Mouse (Mus musculus): Measurements from ENCODE around the gene Plcl2. TPM values are rescaled to one million over a fixed set of nuclear protein-coding genes. Genes with fewer than 3 reads are reported as not detected.
"Not testable (repeated sequence)": the region's sequence is repeated elsewhere in the genome, so short reads cannot be mapped to it uniquely, and the experiment has no call there.

Plcl2 gene
- polyA plus RNA-seq, 1 experiment from 2014 or later = 1.1 TPM

DNA sequence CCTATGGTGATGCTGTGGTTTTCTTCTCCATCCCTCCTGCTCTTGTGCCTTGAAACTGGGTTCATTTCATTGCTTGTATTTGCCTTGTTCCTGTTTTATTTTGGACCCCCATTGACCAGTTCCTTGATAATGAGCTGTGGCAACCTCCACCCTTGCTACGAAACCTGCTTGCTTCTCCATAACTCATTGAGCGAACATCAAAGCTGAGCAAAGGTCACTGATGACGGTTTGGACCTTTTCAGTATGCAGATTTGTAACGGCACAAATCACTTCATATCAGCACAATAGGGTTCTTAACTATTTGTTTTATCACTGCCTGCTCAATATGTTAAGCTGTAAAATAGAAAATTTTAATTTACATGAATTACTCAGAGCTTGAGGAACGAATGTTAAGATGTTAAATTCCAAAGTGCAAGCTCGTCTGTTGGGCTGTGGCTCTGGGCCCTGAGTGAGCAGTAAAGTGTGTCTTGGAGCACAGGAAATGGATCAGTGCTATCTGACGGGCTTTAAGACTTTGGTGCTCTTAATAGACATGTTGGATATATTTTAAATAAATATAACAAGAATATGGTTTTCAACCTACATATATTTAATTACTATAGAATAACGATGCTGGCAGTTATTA lies 126.9 kb downstream of the Plcl2 start:
- DNase-seq (no peak), ATAC-seq (ENCODE audit: low read depth) (no peak)
- H3K27ac ChIP-seq = no peak overlapping the region
- H3K4me1 ChIP-seq (replicated peaks) = no peaks in the 10 kb centered on the region
- no peak overlapping the region for H3K9ac ChIP-seq
- 70% methylated on average over 8 of the region's 8 CpGs for WGBS (ENCODE audit: insufficient replicate concordance)
- no peak overlapping the region for H3K4me3 ChIP-seq (replicated peaks)
- H3K36me3 ChIP-seq = no peaks in the 10 kb centered on the region
- H3K27me3 ChIP-seq = no peaks in the 10 kb centered on the region
- H3K4me2 ChIP-seq = no peak overlapping the region
- no peaks in the 10 kb centered on the region for H3K9me3 ChIP-seq (replicated peaks)

DNA sequence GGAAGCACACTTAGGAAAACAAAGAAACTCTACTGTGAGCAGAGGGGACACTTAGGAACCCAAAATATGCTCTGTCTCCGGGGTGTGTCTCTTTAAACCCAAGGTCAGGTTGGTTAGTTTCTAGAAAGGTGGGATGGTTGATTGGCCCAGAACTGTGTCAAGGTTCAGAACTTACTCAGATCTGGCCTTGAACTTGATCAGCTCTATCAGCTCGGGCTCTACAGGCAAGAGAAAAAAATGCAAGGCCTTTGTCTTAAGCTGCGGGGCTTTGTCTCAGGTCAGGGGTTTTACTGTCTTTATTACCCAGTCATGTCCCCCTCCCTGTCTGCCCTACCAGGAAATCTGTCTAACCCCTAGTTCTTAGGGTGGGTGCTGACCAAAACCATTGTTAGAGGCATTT lies 129.6 kb downstream of the Plcl2 start:
- no peak overlapping the region for H3K9ac ChIP-seq
- H3K9me3 ChIP-seq (replicated peaks) = no peaks in the 10 kb centered on the region
- no peak overlapping the region for H3K4me2 ChIP-seq
- no peaks in the 10 kb centered on the region for H3K27me3 ChIP-seq
- ATAC-seq (ENCODE audit: low read depth) = no peak
- no peaks in the 10 kb centered on the region for H3K4me1 ChIP-seq (replicated peaks)
- no peak for DNase-seq
- H3K36me3 ChIP-seq = no peaks in the 10 kb centered on the region
- H3K4me3 ChIP-seq (replicated peaks) = no peak overlapping the region
- H3K27ac ChIP-seq = no peak overlapping the region
- 75% methylated on average over 3 of the region's 3 CpGs for WGBS (ENCODE audit: insufficient replicate concordance)

DNA sequence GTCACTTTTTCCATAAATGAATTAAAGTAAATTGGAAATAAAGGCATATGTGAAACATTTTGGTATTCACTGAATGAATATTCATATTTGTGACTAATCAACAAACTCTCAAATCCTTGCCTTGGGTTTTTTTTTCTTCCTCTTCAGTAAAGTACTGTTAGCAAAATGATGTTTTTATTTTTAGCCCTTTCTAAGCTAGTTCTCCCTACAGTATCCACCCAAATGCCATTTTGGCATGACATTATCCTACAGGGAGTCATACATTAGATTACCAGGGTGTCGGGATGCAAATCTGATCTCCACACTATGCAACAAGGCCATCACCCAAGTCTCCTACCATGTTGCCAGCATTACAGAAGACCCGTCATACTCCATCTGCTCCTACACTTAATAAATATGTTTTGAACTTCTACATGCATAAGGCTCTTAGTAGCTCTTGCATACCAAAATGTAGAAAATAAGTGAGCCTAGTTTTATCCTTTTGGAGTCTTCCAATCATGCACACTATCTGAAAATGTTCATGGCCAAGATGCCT lies 131.9 kb downstream of the Plcl2 start:
- Histone ChIP-seq H3K36me3 (no peaks in the 10 kb centered on the region), H3K4me3 (replicated peaks) (no peak overlapping the region), H3K9me3 (replicated peaks) (no peaks in the 10 kb centered on the region), H3K4me1 (replicated peaks) (no peaks in the 10 kb centered on the region), H3K9ac (no peak overlapping the region), H3K4me2 (no peak overlapping the region), H3K27me3 (no peaks in the 10 kb centered on the region), H3K27ac (no peak overlapping the region)
- WGBS (ENCODE audit: insufficient replicate concordance) = 83% methylated on average over 2 of the region's 2 CpGs
- ATAC-seq (ENCODE audit: low read depth) = no peak
- no peak for DNase-seq

DNA sequence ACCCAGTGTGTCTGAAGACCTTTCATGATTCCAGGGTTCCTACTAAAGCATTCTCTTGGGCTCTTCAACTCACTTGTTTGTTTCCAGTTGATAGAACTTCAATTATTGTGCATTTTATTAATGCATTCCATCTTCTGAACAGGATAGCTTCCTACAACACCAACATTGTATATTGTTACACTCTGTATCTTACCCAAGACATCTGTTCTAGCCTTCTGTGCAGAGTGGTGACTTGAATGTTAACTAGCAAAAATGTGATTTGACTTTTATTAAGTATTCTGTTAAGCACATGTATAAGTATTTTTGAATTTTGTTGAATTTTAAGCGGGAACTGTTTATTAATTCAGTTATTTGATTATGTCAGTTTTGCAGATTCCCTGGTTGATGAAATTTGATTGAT lies 132.7 kb downstream of the Plcl2 start:
- Histone ChIP-seq H3K9ac (no peak overlapping the region), H3K9me3 (replicated peaks) (no peaks in the 10 kb centered on the region), H3K27me3 (no peaks in the 10 kb centered on the region), H3K4me3 (replicated peaks) (no peak overlapping the region), H3K4me1 (replicated peaks) (no peaks in the 10 kb centered on the region), H3K27ac (no peak overlapping the region), H3K36me3 (no peaks in the 10 kb centered on the region), H3K4me2 (no peak overlapping the region)
- no peak for ATAC-seq (ENCODE audit: low read depth)
- DNase-seq = no peak
- 88% methylated on average over 1 of the region's 1 CpGs for WGBS (ENCODE audit: insufficient replicate concordance)

DNA sequence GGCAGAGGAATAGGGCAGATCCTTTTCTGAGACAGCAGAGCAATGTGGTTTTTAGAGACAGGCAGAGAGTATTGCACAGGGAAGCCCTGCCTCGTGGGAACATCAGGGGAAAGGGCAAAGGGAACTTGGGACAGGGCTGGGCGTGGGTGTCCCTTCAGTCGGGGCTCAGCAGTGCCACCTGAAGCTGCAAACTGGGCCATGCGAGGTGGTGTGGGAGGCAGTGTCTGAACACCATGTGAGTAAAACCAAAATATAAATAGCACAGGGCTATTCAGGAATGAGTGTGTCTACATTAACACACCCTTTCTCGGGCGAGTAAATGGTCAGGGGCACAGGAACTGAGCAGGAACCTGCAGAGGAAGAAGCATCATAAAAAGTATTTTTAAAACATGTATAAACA lies 134.2 kb downstream of the Plcl2 start:
- ATAC-seq (ENCODE audit: low read depth) (no peak), DNase-seq (no peak)
- Histone ChIP-seq H3K9ac (no peak overlapping the region), H3K4me2 (no peak overlapping the region), H3K27me3 (no peaks in the 10 kb centered on the region), H3K27ac (no peak overlapping the region), H3K36me3 (peaks cover 7% of the 10 kb centered on the region), H3K9me3 (replicated peaks) (peaks cover 6% of the 10 kb centered on the region; the same call in 1 of the 2 replicates), H3K4me1 (replicated peaks) (no peaks in the 10 kb centered on the region), H3K4me3 (replicated peaks) (no peak overlapping the region)
- WGBS (ENCODE audit: insufficient replicate concordance) = 46% methylated on average over 6 of the region's 6 CpGs

DNA sequence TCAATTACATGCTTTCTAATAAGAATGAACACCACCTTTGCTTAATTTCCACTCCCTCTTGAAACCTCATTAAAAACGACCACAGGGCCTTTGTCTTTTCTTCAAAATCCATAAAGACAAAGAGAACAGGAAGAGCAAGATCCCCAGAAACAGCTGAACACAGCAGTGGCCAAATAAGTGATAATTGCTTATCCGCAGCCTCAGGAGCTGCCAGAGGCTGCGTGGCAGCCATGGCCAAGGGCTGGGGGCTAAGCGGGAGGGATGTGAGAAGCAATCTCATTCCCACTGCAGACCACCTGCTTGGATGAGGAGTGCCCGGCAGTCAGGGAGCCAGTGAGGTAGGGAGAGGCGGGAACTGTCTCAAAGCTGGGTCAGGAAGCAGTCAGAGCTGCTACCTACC lies 134.8 kb downstream of the Plcl2 start:
- no peak overlapping the region for H3K9ac ChIP-seq
- no peak for DNase-seq
- no peak for ATAC-seq (ENCODE audit: low read depth)
- H3K4me2 ChIP-seq = no peak overlapping the region
- H3K9me3 ChIP-seq (replicated peaks) = peaks cover 8% of the 10 kb centered on the region; the same call in 1 of the 2 replicates
- peaks cover 8% of the 10 kb centered on the region for H3K36me3 ChIP-seq
- H3K27me3 ChIP-seq = no peaks in the 10 kb centered on the region
- H3K4me3 ChIP-seq (replicated peaks) = no peak overlapping the region
- H3K27ac ChIP-seq = no peak overlapping the region
- WGBS (ENCODE audit: insufficient replicate concordance) = 57% methylated on average over 6 of the region's 6 CpGs
- no peaks in the 10 kb centered on the region for H3K4me1 ChIP-seq (replicated peaks)

DNA sequence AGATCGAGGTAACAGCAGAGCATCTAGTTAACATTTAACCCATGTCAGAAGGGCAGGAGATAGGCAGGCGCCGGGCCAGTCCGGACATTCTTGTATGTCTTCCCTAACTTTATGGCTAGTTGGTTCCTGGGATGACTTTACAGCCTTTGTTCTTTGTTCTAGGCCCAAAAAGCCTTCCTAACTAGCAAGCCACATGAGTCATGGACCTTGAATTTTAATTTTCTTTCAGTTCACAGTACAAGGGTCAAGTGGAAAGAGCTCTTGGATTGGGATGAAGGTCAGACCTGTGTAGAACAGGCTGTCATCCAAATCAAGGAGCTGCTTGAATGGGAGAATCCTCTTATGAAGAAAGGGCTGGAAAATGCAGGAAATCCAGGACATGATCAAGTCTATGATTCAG lies 138.9 kb downstream of the Plcl2 start:
- H3K27me3 ChIP-seq; H3K4me2 ChIP-seq; DNase-seq; H3K4me1 ChIP-seq (replicated peaks); ATAC-seq (ENCODE audit: low read depth); H3K27ac ChIP-seq; H3K9ac ChIP-seq; H3K4me3 ChIP-seq (replicated peaks); H3K9me3 ChIP-seq (replicated peaks); H3K36me3 ChIP-seq: not testable (repeated sequence)
- WGBS (ENCODE audit: insufficient replicate concordance) = 80% methylated on average over 4 of the region's 4 CpGs

DNA sequence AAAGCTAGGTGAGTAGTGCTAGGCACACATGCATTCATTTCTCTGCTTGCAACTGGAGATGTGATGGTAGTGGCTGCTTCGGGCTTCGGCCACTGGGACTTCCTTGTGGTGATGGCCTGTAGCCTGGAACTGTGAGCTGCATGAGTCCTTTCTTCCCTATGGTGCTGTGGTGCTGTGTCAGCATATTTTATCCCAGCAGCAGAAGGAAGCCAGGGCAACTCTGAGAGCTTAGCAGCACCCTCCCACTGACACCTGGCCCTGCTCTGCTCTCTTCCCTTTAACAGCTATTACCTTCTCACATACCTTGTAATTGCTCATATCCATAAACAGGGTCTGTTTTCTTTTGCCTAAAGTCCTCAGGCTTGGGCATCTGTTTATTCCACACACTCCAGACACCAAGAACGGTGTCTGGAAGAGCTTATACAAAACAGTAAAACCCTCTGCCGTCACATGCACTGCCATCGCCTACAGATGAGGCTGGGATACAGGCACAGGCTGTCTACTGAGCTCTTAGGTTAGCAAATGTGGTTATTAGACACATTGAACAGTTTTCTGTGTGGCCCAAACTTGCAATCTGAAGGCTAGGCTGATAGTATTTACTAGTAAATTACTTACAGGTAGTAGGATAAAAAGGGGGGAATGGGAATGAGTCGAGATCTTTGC lies 139.7 kb downstream of the Plcl2 start:
- Histone ChIP-seq H3K27me3 (no peaks in the 10 kb centered on the region), H3K36me3 (peaks cover 8% of the 10 kb centered on the region), H3K4me3 (replicated peaks) (no peak overlapping the region), H3K27ac (no peak overlapping the region), H3K9me3 (replicated peaks) (peaks cover 8% of the 10 kb centered on the region; the same call in 1 of the 2 replicates), H3K4me1 (replicated peaks) (no peaks in the 10 kb centered on the region), H3K9ac (no peak overlapping the region), H3K4me2 (no peak overlapping the region)
- WGBS (ENCODE audit: insufficient replicate concordance) = 82% methylated on average over 6 of the region's 6 CpGs
- ATAC-seq (ENCODE audit: low read depth) = no peak
- no peak for DNase-seq

DNA sequence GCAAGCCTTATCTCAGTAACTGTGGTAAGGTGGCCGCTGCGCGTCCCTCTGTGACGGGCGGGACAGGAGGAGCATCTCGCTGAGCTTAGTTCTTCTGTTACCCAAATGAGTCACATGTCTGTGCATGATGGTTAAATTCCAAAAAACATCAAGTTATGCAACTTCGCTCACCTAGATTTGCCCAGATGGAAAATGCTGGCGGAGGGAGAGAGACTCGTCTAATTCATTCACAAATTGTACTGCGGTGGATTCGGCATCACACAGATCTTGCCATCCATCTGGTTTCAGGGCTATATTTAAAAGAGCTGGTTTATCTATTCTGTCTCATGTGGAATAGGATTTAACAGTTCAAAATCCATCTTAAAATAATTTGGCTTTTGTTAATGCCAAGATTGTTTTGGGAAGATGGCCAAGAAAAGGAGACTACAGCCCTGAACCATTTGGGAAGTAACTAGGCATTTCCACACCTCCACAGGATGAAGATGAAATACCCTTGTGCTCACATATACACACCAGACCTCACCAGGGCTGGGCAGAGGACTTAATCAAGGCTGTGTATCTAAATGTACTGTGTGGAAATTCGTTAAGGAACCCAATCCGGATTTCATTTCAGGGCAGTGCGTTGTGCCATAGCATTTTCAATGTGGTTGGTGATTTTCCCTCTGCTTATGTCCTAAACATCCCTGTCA lies 141.5 kb downstream of the Plcl2 start:
- Histone ChIP-seq H3K9ac (no peak overlapping the region), H3K27me3 (no peaks in the 10 kb centered on the region), H3K9me3 (replicated peaks) (peaks cover 8% of the 10 kb centered on the region; the same call in 1 of the 2 replicates), H3K4me1 (replicated peaks) (0 out of 2 replicates have a peak, but pooled peaks cover 4% of the 10 kb centered on the region), H3K4me2 (no peak overlapping the region), H3K36me3 (peaks cover 8% of the 10 kb centered on the region), H3K4me3 (replicated peaks) (no peak overlapping the region), H3K27ac (no peak overlapping the region)
- 86% methylated on average over 14 of the region's 14 CpGs for WGBS (ENCODE audit: insufficient replicate concordance)
- DNase-seq (no peak), ATAC-seq (ENCODE audit: low read depth) (no peak)

DNA sequence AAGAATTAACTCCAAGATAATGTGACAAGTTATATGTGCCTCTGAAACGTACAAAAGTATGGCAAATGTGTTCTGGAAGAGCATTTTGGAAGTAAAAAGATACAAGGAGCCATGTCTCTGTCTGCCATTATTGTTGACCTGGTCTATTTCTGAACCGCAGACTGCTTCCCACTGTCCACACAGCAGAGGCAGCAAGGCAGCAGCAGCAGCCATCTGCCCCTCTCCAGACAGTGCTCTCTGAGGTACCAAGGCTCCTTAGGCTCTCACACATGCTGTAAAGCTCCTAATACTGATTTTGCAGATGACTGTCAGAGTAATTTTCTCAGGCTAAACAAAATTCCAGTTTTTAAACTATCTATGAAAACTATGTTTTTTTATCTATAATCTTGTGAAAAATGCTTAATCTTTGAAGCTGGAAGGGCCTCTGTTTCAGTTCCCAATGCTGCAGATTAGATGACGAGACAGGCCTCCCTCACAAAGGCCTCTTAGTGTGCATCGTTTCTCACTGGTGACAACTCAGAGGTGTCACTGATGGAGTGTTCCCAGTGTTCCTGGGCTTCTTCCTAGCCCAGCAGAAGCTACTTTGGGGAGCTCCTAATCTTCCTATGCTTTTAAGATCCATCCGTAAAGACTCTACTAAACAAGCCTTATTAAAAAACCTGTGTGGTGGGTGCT lies 145.7 kb downstream of the Plcl2 start:
- DNase-seq (no peak), ATAC-seq (ENCODE audit: low read depth) (no peak)
- WGBS (ENCODE audit: insufficient replicate concordance) = 65% methylated on average over 5 of the region's 5 CpGs
- H3K36me3 ChIP-seq = no peaks in the 10 kb centered on the region
- H3K9ac ChIP-seq = no peak overlapping the region
- no peaks in the 10 kb centered on the region for H3K9me3 ChIP-seq (replicated peaks)
- no peaks in the 10 kb centered on the region for H3K27me3 ChIP-seq
- no peak overlapping the region for H3K4me3 ChIP-seq (replicated peaks)
- no peak overlapping the region for H3K27ac ChIP-seq
- 0 out of 2 replicates have a peak, but pooled peaks cover 4% of the 10 kb centered on the region for H3K4me1 ChIP-seq (replicated peaks)
- no peak overlapping the region for H3K4me2 ChIP-seq

DNA sequence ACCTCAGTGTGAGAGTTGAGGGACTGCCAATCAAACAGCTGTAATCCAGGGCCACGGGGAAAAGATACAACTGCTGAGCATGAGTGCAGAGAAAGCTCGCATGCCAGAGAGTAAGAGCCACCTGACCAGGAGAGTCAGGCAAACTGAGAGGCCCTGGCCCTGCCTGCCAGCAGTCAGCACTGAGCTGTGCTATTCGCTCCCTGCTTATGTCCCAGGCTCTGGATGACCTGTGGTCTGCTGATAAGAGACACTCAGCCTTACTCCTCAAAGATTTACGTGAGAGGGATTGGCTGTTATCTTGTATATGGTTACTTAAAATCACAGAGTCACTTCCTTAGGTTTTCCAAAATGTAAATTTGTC lies 146.2 kb downstream of the Plcl2 start:
- no peak for ATAC-seq (ENCODE audit: low read depth)
- 11% methylated on average over 4 of the region's 4 CpGs for WGBS (ENCODE audit: insufficient replicate concordance)
- DNase-seq = no peak

More for the DNA sequence above, 146.2 kb downstream of the Plcl2 start:
- Histone ChIP-seq H3K4me2 (no peak overlapping the region), H3K27ac (no peak overlapping the region), H3K36me3 (no peaks in the 10 kb centered on the region), H3K9me3 (replicated peaks) (no peaks in the 10 kb centered on the region), H3K9ac (no peak overlapping the region), H3K4me3 (replicated peaks) (no peak overlapping the region), H3K27me3 (no peaks in the 10 kb centered on the region), H3K4me1 (replicated peaks) (0 out of 2 replicates have a peak, but pooled peaks cover 4% of the 10 kb centered on the region)

Data from liver, embryonic 13.5 days (tissue).